Mouse (Mus musculus): Measurements from ENCODE around the gene Rpl35. TPM values are rescaled to one million over a fixed set of nuclear protein-coding genes. Genes with fewer than 3 reads are reported as not detected.

Gene Rpl35
- polyA plus RNA-seq, 1 experiment: 207 TPM

DNA sequence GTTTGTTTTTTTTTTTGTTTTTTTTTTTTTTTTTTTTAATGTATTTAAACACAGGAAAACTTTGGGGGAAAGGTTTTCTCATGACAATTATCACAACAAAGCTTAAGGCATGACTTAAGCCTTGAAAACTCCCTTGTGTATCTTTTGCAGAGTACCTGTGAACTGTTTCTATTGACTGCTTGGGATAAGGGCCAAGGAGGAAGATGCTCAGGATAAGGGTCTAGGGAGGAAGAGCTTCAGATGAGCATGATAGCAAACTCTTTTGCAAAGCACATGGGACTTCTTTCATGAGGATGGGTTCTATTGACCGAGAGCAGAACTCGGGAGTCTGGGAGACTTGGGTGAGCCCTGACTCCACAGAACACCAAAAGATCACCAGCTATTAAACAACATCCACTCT lies 35.8 kb downstream of the Rpl35 start:
- Histone ChIP-seq H3K4me3 (ENCODE audit: control insufficient read depth, insufficient read depth, low read length) (no peak overlapping the region), H3K36me3 (ENCODE audit: control insufficient read depth, insufficient read depth, low read length) (no peaks in the 10 kb centered on the region), H3K27me3 (ENCODE audit: control insufficient read depth, insufficient read depth, low read length) (no peaks in the 10 kb centered on the region), H3K4me1 (replicated peaks; ENCODE audit: control insufficient read depth, insufficient read depth, low read length) (no peaks in the 10 kb centered on the region), H3K27ac (ENCODE audit: control insufficient read depth, insufficient read depth, low read length) (no peak overlapping the region)
- no peak for TF ChIP-seq CTCF (IDR thresholded peaks at IDR 0.05; ENCODE audit: borderline replicate concordance, control insufficient read depth, extremely low read depth, insufficient read depth, low read length, poor library complexity)
- TF ChIP-seq POLR2A (IDR thresholded peaks at IDR 0.05; ENCODE audit: control insufficient read depth, extremely low read depth, insufficient read depth, low read length, poor library complexity): no peak
- WGBS: 98% methylated on average over 2 of the region's 2 CpGs
- no peak for DNase-seq

DNA sequence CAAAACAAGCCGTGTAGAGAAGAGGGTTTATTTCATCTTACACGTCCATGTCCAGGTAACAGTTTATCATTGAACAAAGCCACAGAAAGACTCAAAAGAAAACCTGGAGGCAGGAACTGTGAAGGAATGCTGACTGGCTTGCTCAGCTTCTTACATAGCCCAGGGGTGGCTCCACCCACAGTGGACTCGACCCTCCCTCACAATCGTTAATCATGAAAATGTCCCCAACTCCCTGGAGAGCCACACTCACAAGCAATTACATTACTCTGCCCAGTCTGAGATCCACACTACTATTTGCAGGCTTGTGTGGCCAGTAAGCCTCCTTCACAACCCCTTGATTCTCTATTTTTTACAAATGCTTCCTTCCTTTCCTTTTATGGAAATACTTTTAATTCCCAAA lies 41.2 kb downstream of the Rpl35 start:
- no peaks in the 10 kb centered on the region for H3K36me3 ChIP-seq (ENCODE audit: control insufficient read depth, insufficient read depth, low read length)
- TF ChIP-seq CTCF (IDR thresholded peaks at IDR 0.05; ENCODE audit: borderline replicate concordance, control insufficient read depth, extremely low read depth, insufficient read depth, low read length, poor library complexity) (no peak), POLR2A (IDR thresholded peaks at IDR 0.05; ENCODE audit: control insufficient read depth, extremely low read depth, insufficient read depth, low read length, poor library complexity) (no peak)
- H3K4me3 ChIP-seq (ENCODE audit: control insufficient read depth, insufficient read depth, low read length): no peak overlapping the region
- H3K4me1 ChIP-seq (replicated peaks; ENCODE audit: control insufficient read depth, insufficient read depth, low read length): no peaks in the 10 kb centered on the region
- no peaks in the 10 kb centered on the region for H3K27me3 ChIP-seq (ENCODE audit: control insufficient read depth, insufficient read depth, low read length)
- DNase-seq: no peak
- no peak overlapping the region for H3K27ac ChIP-seq (ENCODE audit: control insufficient read depth, insufficient read depth, low read length)
- 56% methylated on average over 4 of the region's 4 CpGs for WGBS

DNA sequence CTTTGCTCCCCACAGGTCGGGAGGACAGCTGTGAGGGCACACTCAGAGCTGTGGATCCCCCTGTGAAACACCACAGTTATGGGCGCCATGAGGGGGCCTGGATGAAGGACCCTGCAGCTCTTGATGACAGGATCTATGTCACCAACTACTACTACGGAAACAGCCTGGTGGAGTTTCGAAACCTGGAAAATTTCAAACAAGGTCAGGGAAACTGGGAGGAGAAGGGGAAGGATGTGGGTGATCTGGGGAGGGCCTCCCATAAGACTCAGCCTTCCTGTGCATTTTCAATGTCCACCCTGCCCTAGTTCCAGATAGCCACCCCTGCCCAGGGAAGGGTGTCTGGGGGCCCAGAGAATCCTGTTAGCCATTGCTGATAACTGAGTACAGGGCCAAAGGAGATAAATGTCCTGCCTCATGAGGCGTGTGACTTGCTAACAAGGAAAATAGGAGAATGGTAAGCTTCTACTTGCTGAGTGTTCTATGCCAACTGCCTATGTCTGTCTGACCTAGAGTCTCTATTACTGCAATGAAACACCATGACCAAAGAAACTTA lies 47.7 kb downstream of the Rpl35 start:
- no peak overlapping the region for H3K27ac ChIP-seq (ENCODE audit: control insufficient read depth, insufficient read depth, low read length)
- H3K4me3 ChIP-seq (ENCODE audit: control insufficient read depth, insufficient read depth, low read length): no peak overlapping the region
- no peaks in the 10 kb centered on the region for H3K4me1 ChIP-seq (replicated peaks; ENCODE audit: control insufficient read depth, insufficient read depth, low read length)
- no peaks in the 10 kb centered on the region for H3K27me3 ChIP-seq (ENCODE audit: control insufficient read depth, insufficient read depth, low read length)
- no peak for DNase-seq
- WGBS: 95% methylated on average over 5 of the region's 5 CpGs
- TF ChIP-seq CTCF (IDR thresholded peaks at IDR 0.05; ENCODE audit: borderline replicate concordance, control insufficient read depth, extremely low read depth, insufficient read depth, low read length, poor library complexity) (no peak), POLR2A (IDR thresholded peaks at IDR 0.05; ENCODE audit: control insufficient read depth, extremely low read depth, insufficient read depth, low read length, poor library complexity) (no peak)
- H3K36me3 ChIP-seq (ENCODE audit: control insufficient read depth, insufficient read depth, low read length): no peaks in the 10 kb centered on the region

DNA sequence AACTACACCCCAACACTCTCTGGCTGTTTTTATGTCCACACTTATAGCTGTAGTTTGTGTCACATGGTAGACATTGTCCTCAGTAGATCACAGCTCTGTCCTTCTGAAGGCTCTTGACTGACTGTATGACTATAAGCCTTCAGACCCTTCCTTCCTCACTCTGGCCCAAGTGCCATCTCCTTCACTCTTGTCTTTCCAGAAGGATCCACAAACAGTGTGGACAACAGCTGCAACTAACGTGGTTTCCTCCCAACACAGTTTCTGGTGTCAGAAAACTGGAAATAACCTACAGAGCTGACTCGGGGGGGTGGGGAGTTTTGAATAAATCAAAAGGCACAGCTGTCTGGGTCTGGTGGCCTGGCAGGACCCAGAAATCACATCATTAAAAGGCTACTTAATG lies 49.4 kb downstream of the Rpl35 start:
- Histone ChIP-seq H3K4me1 (replicated peaks; ENCODE audit: control insufficient read depth, insufficient read depth, low read length) (no peaks in the 10 kb centered on the region), H3K4me3 (ENCODE audit: control insufficient read depth, insufficient read depth, low read length) (no peak overlapping the region), H3K27ac (ENCODE audit: control insufficient read depth, insufficient read depth, low read length) (no peak overlapping the region), H3K36me3 (ENCODE audit: control insufficient read depth, insufficient read depth, low read length) (no peaks in the 10 kb centered on the region), H3K27me3 (ENCODE audit: control insufficient read depth, insufficient read depth, low read length) (no peaks in the 10 kb centered on the region)
- WGBS: 52% methylated on average over 2 of the region's 2 CpGs
- TF ChIP-seq CTCF (IDR thresholded peaks at IDR 0.05; ENCODE audit: borderline replicate concordance, control insufficient read depth, extremely low read depth, insufficient read depth, low read length, poor library complexity) (no peak), POLR2A (IDR thresholded peaks at IDR 0.05; ENCODE audit: control insufficient read depth, extremely low read depth, insufficient read depth, low read length, poor library complexity) (no peak)
- DNase-seq: no peak

DNA sequence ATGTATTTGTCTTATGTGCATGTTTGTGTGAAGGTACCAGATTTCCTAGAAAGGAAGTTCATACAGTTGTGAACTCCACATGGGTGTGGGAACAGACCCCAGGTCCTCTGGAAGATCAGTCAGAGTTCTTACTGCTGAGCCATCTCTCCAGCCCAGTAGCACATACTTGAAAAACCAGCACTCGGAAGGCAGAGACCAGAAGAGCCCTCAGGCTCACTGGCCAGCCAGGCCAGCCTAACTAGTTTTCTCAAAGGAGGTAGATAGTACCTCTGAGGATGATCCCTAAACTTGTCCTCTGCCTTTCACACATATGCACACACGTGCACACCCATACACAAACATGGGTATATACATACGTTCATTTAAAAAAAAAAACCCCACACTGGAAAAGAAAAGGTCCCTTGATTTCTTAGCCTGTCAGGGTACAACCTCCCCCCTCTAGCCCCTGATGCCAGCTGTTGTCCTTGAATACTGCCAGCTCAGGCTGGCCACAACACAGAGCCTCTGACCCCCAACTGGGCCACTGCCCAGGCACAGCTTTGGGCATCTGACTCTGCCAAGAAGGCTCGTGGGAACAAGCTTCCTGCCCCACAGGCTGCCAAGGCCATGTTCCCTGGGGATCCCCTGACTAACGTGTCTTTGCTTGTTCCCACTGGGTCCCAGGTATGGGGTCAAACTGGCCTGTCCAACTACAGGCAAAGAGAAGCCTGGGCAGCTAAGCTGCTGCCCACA lies 52.1 kb downstream of the Rpl35 start:
- H3K36me3 ChIP-seq (ENCODE audit: control insufficient read depth, insufficient read depth, low read length): no peaks in the 10 kb centered on the region
- DNase-seq: no peak
- WGBS: 83% methylated on average over 5 of the region's 5 CpGs
- H3K27me3 ChIP-seq (ENCODE audit: control insufficient read depth, insufficient read depth, low read length): no peaks in the 10 kb centered on the region
- TF ChIP-seq CTCF (IDR thresholded peaks at IDR 0.05; ENCODE audit: borderline replicate concordance, control insufficient read depth, extremely low read depth, insufficient read depth, low read length, poor library complexity): no peak
- TF ChIP-seq POLR2A (IDR thresholded peaks at IDR 0.05; ENCODE audit: control insufficient read depth, extremely low read depth, insufficient read depth, low read length, poor library complexity): no peak
- H3K4me3 ChIP-seq (ENCODE audit: control insufficient read depth, insufficient read depth, low read length): no peak overlapping the region
- no peaks in the 10 kb centered on the region for H3K4me1 ChIP-seq (replicated peaks; ENCODE audit: control insufficient read depth, insufficient read depth, low read length)
- no peak overlapping the region for H3K27ac ChIP-seq (ENCODE audit: control insufficient read depth, insufficient read depth, low read length)

Other genes starting within 250 kb of the Rpl35 start
- gene Nr6a1, start 77.9 kb downstream of the Rpl35 start, polyA plus RNA-seq (2012; rRNA removed): 3.4 and 4.2 TPM in 2 replicates
- gene Olfml2a, start 73.6 kb downstream of the Rpl35 start, polyA plus RNA-seq (2012; rRNA removed): 5.0 and 5.2 TPM in 2 replicates
- 1.3 and 1.6 TPM in 2 replicates for gene Wdr38, start 8.1 kb downstream of the Rpl35 start, polyA plus RNA-seq (2012; rRNA removed)
- gene Arpc5l, start 276 bp downstream of the Rpl35 start, polyA plus RNA-seq (2012; rRNA removed): 52.9 and 53.2 TPM in 2 replicates
- 14.0 and 18.5 TPM in 2 replicates for gene Golga1, start 59.9 kb upstream of the Rpl35 start, polyA plus RNA-seq (2012; rRNA removed)
- 3.9 and 4.8 TPM in 2 replicates for gene Scai, start 185.1 kb upstream of the Rpl35 start, polyA plus RNA-seq (2012; rRNA removed)
- gene Ppp6c, start 220.8 kb upstream of the Rpl35 start, polyA plus RNA-seq (2012; rRNA removed): 32.9 and 33.0 TPM in 2 replicates

All from thymus, adult 2 months (tissue).